21 mouse cellular contexts compared by ENCODE assay signal in genomic region chr11:60162547-60162946, GRCm38 (mm10). TPM values are rescaled to one million over a fixed set of nuclear protein-coding genes. Genes with fewer than 3 reads are reported as not detected.
DNase-seq lines count a peak whose midpoint lies in the region; ATAC-seq lines count a peak whose summit lies in the region.
"Had no signal": no experiment of that assay in that cellular context is flagged by ENCODE, and none has a peak within 500 bp of the region (broad histone marks: within the 10 kb centered on the region; RNA-seq: fewer than 3 reads in every experiment).

No protein-coding gene starts in this region.

- no peaks in the 10 kb centered on the region for H3K27me3 ChIP-seq in forebrain, embryonic 13.5 days
- H3K27me3 ChIP-seq in forebrain, embryonic 14.5 days (replicated peaks; ENCODE audit: control insufficient read depth, insufficient read depth, low read length) = no peaks in the 10 kb centered on the region
- H3K27me3 ChIP-seq in heart, embryonic 16.5 days (ENCODE audit: control insufficient read depth, insufficient read depth, low read length) = no peaks in the 10 kb centered on the region
- H3K27me3 ChIP-seq in midbrain, embryonic 13.5 days = no peaks in the 10 kb centered on the region
- no peaks in the 10 kb centered on the region for H3K27me3 ChIP-seq in midbrain, embryonic 10.5 days (ENCODE audit: low read depth, poor library complexity, severe bottlenecking)
- H3K27me3 ChIP-seq in midbrain, embryonic 16.5 days (ENCODE audit: control insufficient read depth, insufficient read depth, low read depth, low read length) = no peaks in the 10 kb centered on the region
- H3K27me3 ChIP-seq: CH12.LX; embryonic facial prominence, embryonic 12.5 days; heart, embryonic 13.5 days; Patski had no signal

- no peak overlapping the region for H3K9ac ChIP-seq in forebrain, embryonic 13.5 days
- no peak overlapping the region for H3K9ac ChIP-seq in forebrain, embryonic 14.5 days (ENCODE audit: low read length)
- no peak overlapping the region for H3K9ac ChIP-seq in heart, embryonic 16.5 days (ENCODE audit: low read length)
- no peak overlapping the region for H3K9ac ChIP-seq in midbrain, embryonic 13.5 days (replicated peaks)
- H3K9ac ChIP-seq in midbrain, embryonic 16.5 days (ENCODE audit: low read depth, low read length) = no peak overlapping the region
- H3K9ac ChIP-seq: embryonic facial prominence, embryonic 12.5 days; heart, embryonic 13.5 days; hindbrain, embryonic 14.5 days had no signal

- peaks cover 74% of the 10 kb centered on the region for H3K4me1 ChIP-seq in forebrain, embryonic 13.5 days
- H3K4me1 ChIP-seq in forebrain, embryonic 14.5 days (ENCODE audit: control insufficient read depth, insufficient read depth, low read length) = peaks cover 25% of the 10 kb centered on the region
- H3K4me1 ChIP-seq in heart, embryonic 16.5 days (ENCODE audit: control insufficient read depth, insufficient read depth, low read length) = peaks cover 61% of the 10 kb centered on the region
- peaks cover 93% of the 10 kb centered on the region for H3K4me1 ChIP-seq in midbrain, embryonic 13.5 days (replicated peaks)
- H3K4me1 ChIP-seq in midbrain, embryonic 10.5 days = peaks cover 49% of the 10 kb centered on the region
- H3K4me1 ChIP-seq in midbrain, embryonic 16.5 days (ENCODE audit: control insufficient read depth, insufficient read depth, low read length) = peaks cover 49% of the 10 kb centered on the region

- 92% methylated on average over 1 of the region's 1 CpGs for WGBS in forebrain, embryonic 13.5 days
- 86% methylated on average over 1 of the region's 1 CpGs for WGBS in forebrain, embryonic 14.5 days
- 68% methylated on average over 1 of the region's 1 CpGs for WGBS in heart, embryonic 16.5 days
- 92% methylated on average over 1 of the region's 1 CpGs for WGBS in midbrain, embryonic 13.5 days
- 94% methylated on average over 1 of the region's 1 CpGs for WGBS in midbrain, embryonic 10.5 days
- 87% methylated on average over 1 of the region's 1 CpGs for WGBS in midbrain, embryonic 16.5 days

- H3K4me2 ChIP-seq in forebrain, embryonic 13.5 days = no peak overlapping the region
- no peak overlapping the region for H3K4me2 ChIP-seq in forebrain, embryonic 14.5 days (ENCODE audit: low read length)
- H3K4me2 ChIP-seq in heart, embryonic 16.5 days (ENCODE audit: low read depth, low read length) = no peak overlapping the region
- H3K4me2 ChIP-seq in midbrain, embryonic 13.5 days (replicated peaks) = no peak overlapping the region
- no peak overlapping the region for H3K4me2 ChIP-seq in midbrain, embryonic 16.5 days (ENCODE audit: low read length)
- H3K4me2 ChIP-seq: embryonic facial prominence, embryonic 12.5 days; heart, embryonic 13.5 days; hindbrain, embryonic 14.5 days had no signal

- H3K27ac ChIP-seq in forebrain, embryonic 13.5 days = peak overlapping the region; percentile 66; the same call in 1 of the 2 replicates
- H3K27ac ChIP-seq in forebrain, embryonic 14.5 days (ENCODE audit: low read depth, low read length) = no peak overlapping the region
- 0 out of 2 replicates have a peak overlapping the region, but pooled peaks have one; percentile 23 for H3K27ac ChIP-seq in heart, embryonic 16.5 days (ENCODE audit: low read length)
- peak overlapping the region; percentile 81 for H3K27ac ChIP-seq in midbrain, embryonic 13.5 days
- H3K27ac ChIP-seq in midbrain, embryonic 10.5 days (replicated peaks) = no peak overlapping the region
- peak overlapping the region; percentile 40; the same call in 1 of the 2 replicates for H3K27ac ChIP-seq in midbrain, embryonic 16.5 days (ENCODE audit: low read length)
- H3K27ac ChIP-seq: heart, adult 2 months; heart, embryonic 13.5 days had no signal

- no peak for ATAC-seq in forebrain, embryonic 13.5 days
- no peak for ATAC-seq in forebrain, embryonic 14.5 days
- no peak for ATAC-seq in heart, embryonic 16.5 days (replicated peaks; ENCODE audit: extremely low read depth, insufficient read depth, low FRiP score)
- ATAC-seq in midbrain, embryonic 13.5 days = no peak
- no peak for ATAC-seq in midbrain, embryonic 16.5 days
- ATAC-seq: activated CD4-positive, CD25-positive, alpha-beta regulatory T cell, adult 4 months; forebrain, embryonic 16.5 days; Patski had no signal

- no peak for DNase-seq in forebrain, embryonic 14.5 days (ENCODE audit: low spot score)
- DNase-seq in heart, postnatal 4 days = no peak
- DNase-seq in midbrain, embryonic 10.5 days (ENCODE audit: low spot score) = no peak
- DNase-seq: cerebellum, adult 11-12 months; cerebellum, adult 9-10 months; cerebellum, postnatal 25 days; gastrocnemius, postnatal 14 days; heart, adult 2 months; heart, postnatal 10 days; kidney, adult 11 months had no signal

- H3K4me3 ChIP-seq in forebrain, embryonic 13.5 days = no peak overlapping the region
- H3K4me3 ChIP-seq in forebrain, embryonic 14.5 days (ENCODE audit: low read depth, low read length) = no peak overlapping the region
- no peak overlapping the region for H3K4me3 ChIP-seq in heart, embryonic 16.5 days (ENCODE audit: low read length)
- no peak overlapping the region for H3K4me3 ChIP-seq in midbrain, embryonic 13.5 days (replicated peaks)
- no peak overlapping the region for H3K4me3 ChIP-seq in midbrain, embryonic 10.5 days
- no peak overlapping the region for H3K4me3 ChIP-seq in midbrain, embryonic 16.5 days (ENCODE audit: low read depth, low read length)
- H3K4me3 ChIP-seq: embryonic facial prominence, embryonic 12.5 days; heart, adult 2 months; heart, embryonic 13.5 days had no signal

- peaks cover 15% of the 10 kb centered on the region for H3K36me3 ChIP-seq in forebrain, embryonic 13.5 days (ENCODE audit: poor library complexity, severe bottlenecking)
- peaks cover 17% of the 10 kb centered on the region; the same call in 1 of the 2 replicates for H3K36me3 ChIP-seq in forebrain, embryonic 14.5 days (ENCODE audit: control insufficient read depth, insufficient read depth, low read length)
- H3K36me3 ChIP-seq in heart, embryonic 16.5 days (ENCODE audit: control insufficient read depth, insufficient read depth) = 0 out of 2 replicates have a peak, but pooled peaks cover 5% of the 10 kb centered on the region
- peaks cover 9% of the 10 kb centered on the region for H3K36me3 ChIP-seq in midbrain, embryonic 13.5 days
- H3K36me3 ChIP-seq in midbrain, embryonic 10.5 days = peaks cover 55% of the 10 kb centered on the region
- no peaks in the 10 kb centered on the region for H3K36me3 ChIP-seq in midbrain, embryonic 16.5 days (ENCODE audit: control insufficient read depth, insufficient read depth, low read length)

- H3K9me3 ChIP-seq in forebrain, embryonic 13.5 days (replicated peaks) = no peaks in the 10 kb centered on the region
- H3K9me3 ChIP-seq in forebrain, embryonic 14.5 days (replicated peaks; ENCODE audit: control insufficient read depth, low read length) = no peaks in the 10 kb centered on the region
- no peaks in the 10 kb centered on the region for H3K9me3 ChIP-seq in heart, embryonic 16.5 days (replicated peaks; ENCODE audit: control insufficient read depth, low read length)
- no peaks in the 10 kb centered on the region for H3K9me3 ChIP-seq in midbrain, embryonic 13.5 days
- H3K9me3 ChIP-seq in midbrain, embryonic 10.5 days (replicated peaks) = no peaks in the 10 kb centered on the region
- no peaks in the 10 kb centered on the region for H3K9me3 ChIP-seq in midbrain, embryonic 16.5 days (replicated peaks; ENCODE audit: control insufficient read depth, low read length, poor library complexity, severe bottlenecking)
- H3K9me3 ChIP-seq: embryonic facial prominence, embryonic 12.5 days; heart, embryonic 13.5 days had no signal

RNA-seq across cellular contexts. Expression of gene Rai1, which starts 57.7 kb away (rescaled TPM):
- 26.9 and 31.5 TPM in 2 replicates for polyA plus RNA-seq in forebrain, embryonic 13.5 days (2015; fragmentation: Nextera tagmentation; extraction: Ambion mirVana)
- polyA plus RNA-seq in forebrain, embryonic 14.5 days (2014; fragmentation: Nextera tagmentation; extraction: Ambion mirVana) = 26.4 and 28.5 TPM in 2 replicates
- polyA plus RNA-seq in heart, embryonic 16.5 days (2015; fragmentation: Nextera tagmentation; extraction: Ambion mirVana) = 15.7 TPM in 2 replicates
- 10 to 100 TPM; 50.6 to 58.0 TPM for total RNA-seq in heart, postnatal 4 days (2021)
- polyA plus RNA-seq in midbrain, embryonic 13.5 days (2015; fragmentation: Nextera tagmentation; extraction: Ambion mirVana) = 32.7 and 33.8 TPM in 2 replicates
- polyA plus RNA-seq in midbrain, embryonic 10.5 days (2016; fragmentation: Nextera tagmentation; extraction: Ambion mirVana) = 23.4 and 23.9 TPM in 2 replicates
- 25.0 and 26.5 TPM in 2 replicates for polyA plus RNA-seq in midbrain, embryonic 16.5 days (2015; fragmentation: Nextera tagmentation; extraction: Ambion mirVana)

RNA-seq across cellular contexts. Expression of gene Srebf1, which starts 59.8 kb away (rescaled TPM):
- polyA plus RNA-seq in forebrain, embryonic 13.5 days (2015; fragmentation: Nextera tagmentation; extraction: Ambion mirVana) = 52.1 and 56.7 TPM in 2 replicates
- polyA plus RNA-seq in forebrain, embryonic 14.5 days (2014; fragmentation: Nextera tagmentation; extraction: Ambion mirVana) = 42.6 and 44.3 TPM in 2 replicates
- 36.1 and 47.0 TPM in 2 replicates for polyA plus RNA-seq in heart, embryonic 16.5 days (2015; fragmentation: Nextera tagmentation; extraction: Ambion mirVana)
- 10 to 100 TPM; 35.8 to 50.8 TPM for total RNA-seq in heart, postnatal 4 days (2021)
- polyA plus RNA-seq in midbrain, embryonic 13.5 days (2015; fragmentation: Nextera tagmentation; extraction: Ambion mirVana) = 38.5 and 46.0 TPM in 2 replicates
- 47.0 and 51.0 TPM in 2 replicates for polyA plus RNA-seq in midbrain, embryonic 10.5 days (2016; fragmentation: Nextera tagmentation; extraction: Ambion mirVana)
- polyA plus RNA-seq in midbrain, embryonic 16.5 days (2015; fragmentation: Nextera tagmentation; extraction: Ambion mirVana) = 31.9 and 34.1 TPM in 2 replicates

Comparison
In these comparisons a context has a peak if more than half of its experiments do, and no peak if none do; other contexts are left out.
1. H3K27ac ChIP-seq: peak in forebrain, embryonic 13.5 days (single experiment), heart, embryonic 16.5 days (single experiment), midbrain, embryonic 13.5 days (single experiment) and midbrain, embryonic 16.5 days (single experiment); none in forebrain, embryonic 14.5 days (single experiment) and midbrain, embryonic 10.5 days (single experiment).